Mouse (Mus musculus) lung, adult 10 weeks (tissue): Measurements from ENCODE around the gene Prl7a1. TPM values are rescaled to one million over a fixed set of nuclear protein-coding genes. Genes with fewer than 3 reads are reported as not detected.

ENCODE experiments used
- polyA plus RNA-seq: library from polyadenylated mRNA; stranded (reverse); fragments of 350-450 nt; fragmentation: Illumina TruSeq; extraction: RNeasy Lipid Tissue Mini Kit (QIAGEN cat#74804); gene quantifications from one replicate; pipeline ENCODE4 v1.2.3, GENCODE M21; 2014; ENCODE audit warnings: low read depth, low replicate concordance; ENCODE audit not compliant: insufficient read depth

Prl7a1 gene
- not detected for polyA plus RNA-seq

GRCm38 (mm10) chr13:27642393-27642792, at the start of gene Prl7a1:
TSS of gene Prl7a1 (minus strand) at chr13:27642493.

GRCm38 (mm10) chr13:27667936-27668335, 25.6 kb upstream of the Prl7a1 start, which contains the start of gene Prl7a2:
TSS of gene Prl7a2 (minus strand) at chr13:27668036.

GRCm38 (mm10) chr13:27610482-27610881, 31.8 kb downstream of the Prl7a1 start, which contains the start of gene Prl7b1:
TSS of gene Prl7b1 (minus strand) at chr13:27610582.

Other genes starting within 250 kb of the Prl7a1 start
- gene Prl8a6, start 203.8 kb downstream of the Prl7a1 start, polyA plus RNA-seq: not detected
- gene Prl8a8, start 129.3 kb downstream of the Prl7a1 start, polyA plus RNA-seq: not detected
- gene Prl8a9, start 77.9 kb downstream of the Prl7a1 start, polyA plus RNA-seq: not detected
- not detected for gene Prl8a1, start 60.3 kb downstream of the Prl7a1 start, polyA plus RNA-seq
- gene Prl7b1, start 31.9 kb downstream of the Prl7a1 start, polyA plus RNA-seq: not detected
- gene Prl7a2, start 25.5 kb upstream of the Prl7a1 start, polyA plus RNA-seq: not detected
- gene Prl7d1, start 74.2 kb upstream of the Prl7a1 start, polyA plus RNA-seq: not detected
- gene Prl7c1, start 138.3 kb upstream of the Prl7a1 start, polyA plus RNA-seq: not detected
- gene Prl2a1, start 159.2 kb upstream of the Prl7a1 start, polyA plus RNA-seq: not detected
- gene Prl2c1, start 206.8 kb upstream of the Prl7a1 start, polyA plus RNA-seq: not detected